Mouse (Mus musculus) midbrain, postnatal 0 days (tissue): ENCODE measurements around the gene Slc25a3. TPM values are rescaled to one million over a fixed set of nuclear protein-coding genes. Genes with fewer than 3 reads are reported as not detected.
A peak's percentile ranks its signal among the peaks of the same experiment; 100 is the strongest.

Source experiments
- ATAC-seq: fragments of 200-750 bp; cut with Nextera tagmentation; 2 replicates; pipeline ENCODE4 v1.8.0; 2017; ENCODE audit warnings: moderate number of reproducible peaks, mild to moderate bottlenecking, moderate TSS enrichment, moderate library complexity; ENCODE audit not compliant: low FRiP score
- DNase-seq: peaks from one replicate; pipeline ENCODE4 v3.0.0-alpha.2; 2015; ENCODE audit warnings: low spot score
- H3K27ac ChIP-seq: fragments of 300-500 bp; sonication (generic); 2 replicates; pipeline ENCODE4 v1.5.1; 2014; ENCODE audit warnings: low read depth, mild to moderate bottlenecking, low read length, mixed read lengths
- H3K27me3 ChIP-seq: fragments of 300-500 bp; sonication (generic); 2 replicates; pipeline ENCODE4 v1.6.1; 2014; ENCODE audit warnings: low read length, control low read depth, mixed read lengths; ENCODE audit not compliant: insufficient read depth
- H3K36me3 ChIP-seq: fragments of 300-500 bp; sonication (generic); 2 replicates; pipeline ENCODE4 v1.6.1; 2014; ENCODE audit warnings: low read length, control low read depth, mixed read lengths; ENCODE audit not compliant: insufficient read depth
- H3K4me1 ChIP-seq: fragments of 300-500 bp; sonication (generic); 2 replicates; pipeline ENCODE4 v1.6.1; 2014; ENCODE audit warnings: mild to moderate bottlenecking, control low read depth, antibody characterized with exemption, low read length, mixed read lengths; ENCODE audit not compliant: insufficient read depth
- H3K4me2 ChIP-seq: fragments of 300-500 bp; sonication (generic); 2 replicates; pipeline ENCODE4 v1.6.1; 2014; ENCODE audit warnings: low read depth, mild to moderate bottlenecking, low read length, mixed read lengths; ENCODE audit not compliant: poor library complexity, severe bottlenecking
- H3K4me3 ChIP-seq: fragments of 300-500 bp; sonication (generic); 2 replicates; pipeline ENCODE4 v1.5.1; 2014; ENCODE audit warnings: low read depth, mild to moderate bottlenecking, low read length, moderate library complexity
- H3K9ac ChIP-seq: fragments of 300-500 bp; sonication (generic); replicated peaks from 2 replicates; pipeline ENCODE4 v1.6.1; 2014; ENCODE audit warnings: mild to moderate bottlenecking, low read length, moderate library complexity, mixed read lengths; ENCODE audit not compliant: poor library complexity, severe bottlenecking
- H3K9me3 ChIP-seq: fragments of 300-500 bp; sonication (generic); 2 replicates; pipeline ENCODE4 v1.6.1; 2016; ENCODE audit warnings: low read length, control low read depth
- CTCF ChIP-seq: IDR thresholded peaks from 2 replicates; pipeline ENCODE4 v1.5.1; 2016; ENCODE audit warnings: antibody characterized with exemption, mild to moderate bottlenecking
- WGBS: fragments of 180-500 bp; shearing (Covaris S2); extraction: QIAGEN DNeasy Blood & Tissue Kit; methylation state at CpG from one replicate; pipeline ENCODE4 v1.1.7; 2014; 5-methylcytosine and 5-hydroxymethylcytosine counted together
- polyA plus RNA-seq: library from polyadenylated mRNA; unstranded; fragments of >200 nt; fragmentation: Nextera tagmentation; extraction: Ambion mirVana; gene quantifications from 2 replicates; pipeline ENCODE4 v1.2.1, GENCODE M21; 2015
- total RNA-seq: library from RNA; depleted of rRNA; stranded (reverse); fragments of >200 nt; gene quantifications from 2 replicates; pipeline ENCODE4 v1.2.3, GENCODE M21; 2014

The Slc25a3 gene
- total and polyA plus RNA-seq, 2 experiments from 2014 or later, result 430 to 640 TPM

GRCm38 (mm10) chr10:91170143-91170941 lies 46.5 kb upstream of the Slc25a3 start:
- Histone ChIP-seq H3K9me3 (no peaks in the 10 kb centered on the region), H3K4me2 (peak overlapping the region; percentile 45), H3K4me1 (peaks cover 6% of the 10 kb centered on the region), H3K27me3 (no peaks in the 10 kb centered on the region), H3K4me3 (peak overlapping the region; percentile 94), H3K27ac (peak overlapping the region; percentile 97), H3K9ac (peak overlapping the region; percentile 97), H3K36me3 (no peaks in the 10 kb centered on the region)
- 3% methylated on average over 42 of the region's 50 CpGs for WGBS
- TF ChIP-seq CTCF, result peak; percentile 80
- ATAC-seq (peak; percentile 41; the same call in 1 of the 2 replicates), DNase-seq (peak; percentile 97)

DNA sequence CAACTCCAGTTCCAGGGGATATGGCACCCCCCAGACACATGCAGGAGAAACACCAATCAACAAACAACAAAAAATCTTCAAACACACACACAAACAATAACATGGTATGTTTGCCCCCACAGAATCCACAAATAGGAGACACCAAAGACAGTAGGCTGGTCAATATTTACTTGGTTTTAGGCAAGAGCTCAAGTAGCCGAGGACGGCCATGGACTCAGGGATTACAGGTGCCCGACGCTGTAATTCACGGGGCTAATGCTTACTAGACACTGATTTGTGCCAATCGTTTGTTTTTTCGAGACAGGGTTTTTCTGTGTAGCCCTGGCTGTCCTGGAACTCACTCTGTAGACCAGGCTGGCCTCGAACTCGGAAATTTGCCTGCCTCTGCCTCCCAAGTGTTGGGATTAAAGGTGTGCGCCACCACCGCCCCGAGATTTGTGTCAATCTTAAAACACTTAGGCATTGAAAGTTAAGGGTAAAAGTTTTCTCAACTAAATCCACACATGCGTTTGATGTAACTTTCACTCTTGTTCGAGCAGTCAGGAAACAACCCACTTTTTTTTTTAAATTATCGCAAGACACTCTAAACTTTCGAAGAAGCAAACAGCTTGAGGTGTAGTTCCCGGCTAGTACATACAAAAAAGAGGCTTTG lies 45.7 kb upstream of the Slc25a3 start:
- H3K9ac ChIP-seq, result no peak overlapping the region
- ATAC-seq, result no peak

DNA sequence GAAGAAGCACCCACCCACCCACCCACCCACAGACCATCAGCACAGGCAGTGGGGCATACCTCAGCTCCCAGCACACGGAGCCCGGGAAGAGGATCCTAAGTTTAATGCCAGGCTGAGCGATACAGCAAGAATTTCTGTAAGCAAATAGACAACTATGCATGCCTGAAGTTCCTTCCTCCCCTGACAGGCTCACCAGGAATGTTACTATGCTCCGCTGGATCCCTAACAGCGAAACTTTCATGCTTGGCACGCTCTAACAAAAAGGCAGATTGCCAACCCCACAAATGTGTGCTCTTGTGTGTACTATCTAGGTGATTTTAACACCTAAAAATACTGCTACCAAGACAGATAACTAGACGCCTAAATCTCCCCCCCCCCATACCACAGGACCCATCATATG lies 43.5 kb upstream of the Slc25a3 start:
- ATAC-seq (no peak), DNase-seq (no peak)
- Histone ChIP-seq H3K4me3 (no peak overlapping the region), H3K36me3 (peaks cover 14% of the 10 kb centered on the region; the same call in 1 of the 2 replicates), H3K4me2 (no peak overlapping the region), H3K4me1 (peaks cover 6% of the 10 kb centered on the region), H3K27ac (no peak overlapping the region), H3K9ac (no peak overlapping the region), H3K27me3 (no peaks in the 10 kb centered on the region), H3K9me3 (no peaks in the 10 kb centered on the region)
- no peak for TF ChIP-seq CTCF
- 42% methylated on average over 7 of the region's 7 CpGs for WGBS

More for the DNA sequence above, 45.7 kb upstream of the Slc25a3 start:
- Histone ChIP-seq H3K4me3 (peak overlapping the region; percentile 94), H3K4me1 (peaks cover 6% of the 10 kb centered on the region), H3K27me3 (no peaks in the 10 kb centered on the region), H3K9me3 (no peaks in the 10 kb centered on the region), H3K27ac (no peak overlapping the region), H3K4me2 (peak overlapping the region; percentile 45), H3K36me3 (no peaks in the 10 kb centered on the region)
- TF ChIP-seq CTCF, result no peak
- 34% methylated on average over 17 of the region's 17 CpGs for WGBS
- DNase-seq, result no peak

DNA sequence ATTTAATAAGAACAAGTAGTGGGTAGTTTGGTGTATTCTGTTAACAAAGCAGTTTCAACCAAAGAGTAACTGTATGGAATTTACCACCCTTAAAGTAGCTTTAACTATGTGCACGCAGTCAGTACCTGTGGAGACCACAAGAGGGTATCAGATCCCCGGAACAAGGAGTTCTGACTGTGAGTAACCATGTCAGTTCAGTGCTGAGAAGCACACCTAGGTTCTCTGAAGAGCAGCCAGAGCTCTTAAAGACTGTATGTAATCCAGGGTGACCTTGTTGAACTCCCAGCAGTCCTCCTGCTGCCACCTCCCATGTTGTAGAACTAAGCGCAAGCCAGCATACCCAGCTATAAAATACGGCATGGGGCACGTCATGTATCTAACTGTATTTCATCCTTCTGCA lies 43.0 kb upstream of the Slc25a3 start:
- H3K9ac ChIP-seq, result no peak overlapping the region
- ATAC-seq, result no peak
- H3K4me1 ChIP-seq, result peaks cover 6% of the 10 kb centered on the region
- H3K27me3 ChIP-seq, result no peaks in the 10 kb centered on the region
- peak; percentile 45 for DNase-seq
- WGBS, result 55% methylated on average over 5 of the region's 5 CpGs
- no peaks in the 10 kb centered on the region for H3K9me3 ChIP-seq
- peaks cover 19% of the 10 kb centered on the region; the same call in 1 of the 2 replicates for H3K36me3 ChIP-seq
- H3K27ac ChIP-seq, result no peak overlapping the region
- no peak overlapping the region for H3K4me3 ChIP-seq
- no peak overlapping the region for H3K4me2 ChIP-seq
- peak; percentile 80 for TF ChIP-seq CTCF

GRCm38 (mm10) chr10:91165850-91166249 lies 42.0 kb upstream of the Slc25a3 start:
- Histone ChIP-seq H3K36me3 (peaks cover 24% of the 10 kb centered on the region), H3K27ac (no peak overlapping the region), H3K4me3 (no peak overlapping the region), H3K27me3 (no peaks in the 10 kb centered on the region), H3K4me2 (no peak overlapping the region), H3K9me3 (no peaks in the 10 kb centered on the region), H3K9ac (no peak overlapping the region), H3K4me1 (peaks cover 6% of the 10 kb centered on the region)
- ATAC-seq, result no peak
- DNase-seq, result no peak
- no peak for TF ChIP-seq CTCF

DNA sequence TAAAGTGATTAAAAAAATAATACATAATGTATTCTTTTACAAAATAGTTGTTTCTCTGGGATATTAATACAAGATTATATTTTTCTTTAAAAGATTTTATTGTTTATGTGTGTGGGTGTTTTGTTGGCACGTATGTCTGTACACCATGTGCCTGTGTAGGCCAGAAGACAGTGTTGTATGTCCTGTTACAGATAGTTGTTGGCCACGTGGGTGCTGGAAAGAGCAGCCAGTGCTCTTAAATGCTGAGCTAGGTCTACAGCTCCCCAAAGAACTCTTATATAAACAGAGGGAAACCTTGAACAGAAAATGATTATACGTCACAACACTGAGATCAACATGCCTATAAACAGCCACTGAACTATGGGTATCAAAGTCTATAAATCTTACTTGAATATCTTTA lies 40.6 kb upstream of the Slc25a3 start:
- ATAC-seq (no peak), DNase-seq (no peak)
- H3K36me3 ChIP-seq, result peaks cover 27% of the 10 kb centered on the region
- TF ChIP-seq CTCF, result no peak
- H3K4me3 ChIP-seq, result no peak overlapping the region
- no peaks in the 10 kb centered on the region for H3K27me3 ChIP-seq
- peaks cover 5% of the 10 kb centered on the region for H3K4me1 ChIP-seq
- 91% methylated on average over 3 of the region's 3 CpGs for WGBS
- H3K27ac ChIP-seq, result no peak overlapping the region
- no peak overlapping the region for H3K9ac ChIP-seq
- no peak overlapping the region for H3K4me2 ChIP-seq
- H3K9me3 ChIP-seq, result no peaks in the 10 kb centered on the region
